Mouse (Mus musculus) brain, adult 2 months (tissue): ENCODE results near the gene Cox15.

Source experiments
- DNase-seq: peaks from one replicate; pipeline ENCODE4 v3.0.0; 2011; ENCODE audit warnings: low read depth, low spot score

The Cox15 gene

DNA sequence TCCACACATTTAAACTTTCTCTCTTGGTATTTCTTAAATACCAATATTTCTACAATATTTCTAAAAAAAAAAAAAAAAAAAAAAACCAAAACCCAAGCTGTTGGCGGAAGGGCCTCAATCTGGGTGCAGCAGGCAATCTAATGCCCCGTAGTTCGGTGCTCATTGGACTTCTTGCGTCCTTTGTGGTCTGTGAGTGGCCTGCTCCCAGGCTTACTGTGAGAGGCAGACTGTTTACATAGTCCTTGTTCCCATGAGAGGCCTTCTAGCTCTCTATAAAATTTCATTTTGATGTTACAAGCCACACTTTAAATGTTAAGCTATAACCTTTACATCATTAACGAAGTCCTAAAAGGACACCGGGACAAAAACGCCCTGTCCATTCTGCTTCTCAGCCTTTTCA, 44.6 kb downstream of the Cox15 start:
- no peak for DNase-seq

DNA sequence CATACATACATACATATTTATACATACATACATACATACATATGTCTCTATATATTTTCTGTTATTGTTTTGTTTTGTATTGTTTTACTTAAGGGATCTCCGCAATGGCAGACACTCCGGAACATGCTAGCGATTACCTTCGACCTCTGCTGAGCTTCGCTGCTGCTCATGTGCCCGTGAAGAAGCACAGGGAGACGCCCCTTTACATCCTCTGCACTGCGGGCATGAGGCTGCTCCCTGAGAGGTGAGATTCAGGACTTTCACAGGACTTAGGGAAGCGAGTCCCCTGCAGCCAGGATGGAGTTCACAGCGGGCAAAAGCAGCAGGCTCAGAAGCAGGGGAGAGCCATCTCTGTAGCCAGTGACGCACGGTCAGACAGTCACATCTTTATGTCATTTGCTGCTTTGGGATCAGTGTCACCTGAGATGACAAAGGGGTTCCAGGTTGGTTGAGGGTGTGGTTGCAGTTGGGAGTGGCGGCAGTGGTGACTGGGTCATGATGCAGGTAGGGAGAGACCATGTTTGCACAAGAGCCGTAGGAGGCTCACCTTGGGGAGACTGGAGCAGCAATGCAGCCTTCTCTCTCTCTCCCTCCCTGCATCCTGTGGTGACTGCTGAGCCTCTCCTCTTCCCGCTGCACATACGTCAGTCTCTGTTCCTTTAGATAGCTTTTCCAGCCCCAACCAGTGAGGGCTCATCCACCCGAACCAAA, 47.9 kb downstream of the Cox15 start:
- DNase-seq, result no peak

DNA sequence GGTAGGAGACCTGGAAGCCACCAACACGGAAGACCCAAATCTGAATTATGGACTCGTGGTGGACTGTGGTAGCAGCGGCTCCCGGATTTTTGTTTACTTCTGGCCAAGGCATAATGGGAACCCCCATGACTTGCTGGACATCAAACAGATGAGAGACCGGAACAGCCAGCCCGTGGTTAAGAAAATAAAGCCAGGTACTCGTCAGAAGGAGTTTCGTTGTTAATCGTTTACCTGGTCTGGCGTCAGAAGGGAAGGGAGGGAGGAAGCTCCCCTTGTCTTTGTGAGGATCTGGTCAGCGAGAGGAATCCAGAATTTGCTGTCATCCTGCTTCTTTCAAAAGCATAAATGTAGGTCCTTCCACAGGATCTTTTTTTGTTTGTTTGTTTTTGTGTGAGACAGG, 48.6 kb downstream of the Cox15 start:
- no peak for DNase-seq

DNA sequence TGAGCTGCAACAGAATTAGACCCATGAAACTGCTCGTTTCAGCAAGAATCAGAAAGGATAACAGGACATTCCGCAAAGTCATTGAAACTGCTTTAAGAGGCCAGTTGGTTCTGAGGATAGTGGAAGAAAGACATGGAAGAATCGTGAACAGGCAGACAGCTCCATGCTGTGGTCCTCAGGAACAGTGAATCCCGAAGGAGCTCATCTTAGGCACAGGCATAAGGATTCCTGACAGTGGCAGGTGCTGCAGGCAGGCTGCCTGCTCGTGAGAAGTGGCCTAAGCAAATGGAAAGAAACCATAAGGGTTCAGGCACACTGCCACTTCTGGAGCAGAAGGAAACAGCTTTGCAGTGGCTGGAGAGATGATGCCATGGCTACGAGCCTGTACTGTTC, 53.0 kb downstream of the Cox15 start:
- peak; percentile 71 for DNase-seq

DNA sequence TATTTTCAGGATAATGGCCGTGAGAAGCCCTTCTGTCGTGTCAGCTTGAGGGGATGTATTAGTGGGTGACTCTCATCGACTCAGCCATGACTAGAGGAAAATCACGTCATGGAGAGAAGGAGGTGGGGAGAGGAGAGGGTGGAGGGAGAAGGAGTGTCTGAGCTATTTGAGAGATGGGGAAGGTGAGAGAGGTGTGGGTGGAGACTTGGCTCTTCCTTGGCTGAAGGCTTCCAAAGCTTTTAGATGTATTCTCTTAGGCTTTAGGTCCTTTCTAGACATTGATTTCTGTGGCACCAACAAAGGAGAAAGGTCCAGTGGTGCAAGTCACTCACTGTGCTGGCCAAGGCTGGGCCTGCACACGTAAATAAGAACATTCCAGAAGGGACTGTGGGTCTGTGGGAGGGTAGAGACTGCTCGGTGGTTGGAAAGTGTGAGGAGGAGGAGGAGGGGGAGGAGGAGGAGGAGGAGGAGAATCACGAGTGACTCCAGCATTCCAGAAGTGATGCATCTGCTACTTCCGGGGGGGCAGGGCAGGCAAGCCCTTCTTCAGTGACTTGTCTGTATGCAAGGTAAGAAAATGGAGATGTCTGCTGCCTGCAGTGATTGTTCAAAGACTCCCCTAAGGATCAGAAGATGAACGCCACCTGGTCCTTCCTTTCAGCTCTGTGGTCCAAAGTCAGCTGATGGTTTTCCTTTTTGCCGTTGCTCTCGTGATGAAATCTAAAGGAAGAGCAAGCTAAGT, 53.6 kb downstream of the Cox15 start:
- peak; percentile 86 for DNase-seq

DNA sequence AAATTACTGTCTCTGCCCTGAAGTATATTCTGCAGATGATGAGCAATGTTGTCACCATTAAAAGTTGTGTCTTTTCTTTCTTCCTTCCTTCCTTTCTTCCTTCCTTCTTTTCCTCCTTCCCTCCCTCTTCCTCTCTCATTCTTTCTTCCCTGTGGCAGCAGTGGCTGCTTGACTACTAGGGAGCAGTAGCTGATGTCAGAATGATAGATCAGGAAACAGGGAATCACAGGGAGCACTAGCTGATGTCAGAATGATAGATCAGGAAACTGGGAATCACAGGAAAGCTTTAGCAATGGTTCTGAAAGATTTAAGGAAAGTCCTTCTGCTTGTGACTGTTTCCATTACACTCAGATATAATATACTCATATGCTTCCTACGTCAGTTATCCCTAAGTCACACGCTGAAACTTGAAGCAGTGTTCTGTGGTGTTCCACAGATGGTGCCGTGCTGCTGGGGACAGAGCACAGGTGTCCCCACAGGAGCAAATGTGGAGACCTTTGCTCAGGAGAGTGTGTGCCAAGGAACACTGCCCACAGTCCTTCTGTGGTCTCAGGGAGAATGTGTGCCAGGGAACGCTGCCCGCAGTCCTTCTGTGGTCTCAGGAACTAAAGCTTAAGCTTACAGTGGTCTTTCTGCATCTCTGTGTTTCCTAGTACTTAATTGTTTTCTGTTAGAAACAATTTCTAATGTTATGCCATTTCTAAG, 55.0 kb downstream of the Cox15 start:
- peak; percentile 76 for DNase-seq

DNA sequence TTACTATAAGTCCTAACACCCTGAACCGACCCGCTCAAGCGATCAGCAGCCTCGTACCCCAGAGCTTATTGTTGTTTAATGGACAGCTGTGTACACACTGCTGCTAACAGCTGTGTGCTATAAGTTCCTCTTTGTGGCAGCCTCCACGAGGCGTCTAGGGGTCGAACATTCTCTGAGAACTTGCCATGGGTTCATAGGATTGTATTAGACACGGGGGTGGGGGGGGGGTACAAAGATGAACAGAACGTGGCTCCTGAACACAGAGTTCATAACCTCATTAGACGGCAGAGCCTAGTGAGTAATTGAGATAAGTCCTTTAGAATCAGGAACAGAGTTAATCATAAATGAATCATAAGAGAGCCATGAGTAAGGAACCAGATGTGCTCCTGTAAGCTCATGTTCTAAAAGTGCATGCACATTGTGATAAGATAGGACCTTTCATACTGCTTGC, 57.3 kb downstream of the Cox15 start:
- DNase-seq, result no peak

DNA sequence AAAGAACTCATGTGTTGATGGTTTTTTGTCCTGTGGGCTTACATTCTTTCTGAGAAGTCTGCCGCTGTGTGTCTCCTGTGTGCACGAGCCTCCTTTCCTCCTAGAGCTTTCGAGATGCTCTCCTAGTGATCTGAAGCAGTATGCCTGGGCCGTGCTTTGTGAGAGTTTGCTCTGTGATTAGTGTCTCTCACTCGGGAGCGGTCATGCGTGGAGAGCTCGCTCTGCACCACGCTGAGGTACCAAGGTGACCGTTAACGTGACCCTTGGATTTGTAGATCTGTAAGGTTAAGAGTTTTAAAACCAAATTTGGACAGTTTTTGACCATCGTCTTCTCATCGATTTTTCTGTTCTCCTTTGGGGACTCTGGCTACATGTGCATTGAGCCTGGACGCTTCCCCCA, 60.0 kb downstream of the Cox15 start:
- DNase-seq, result no peak

DNA sequence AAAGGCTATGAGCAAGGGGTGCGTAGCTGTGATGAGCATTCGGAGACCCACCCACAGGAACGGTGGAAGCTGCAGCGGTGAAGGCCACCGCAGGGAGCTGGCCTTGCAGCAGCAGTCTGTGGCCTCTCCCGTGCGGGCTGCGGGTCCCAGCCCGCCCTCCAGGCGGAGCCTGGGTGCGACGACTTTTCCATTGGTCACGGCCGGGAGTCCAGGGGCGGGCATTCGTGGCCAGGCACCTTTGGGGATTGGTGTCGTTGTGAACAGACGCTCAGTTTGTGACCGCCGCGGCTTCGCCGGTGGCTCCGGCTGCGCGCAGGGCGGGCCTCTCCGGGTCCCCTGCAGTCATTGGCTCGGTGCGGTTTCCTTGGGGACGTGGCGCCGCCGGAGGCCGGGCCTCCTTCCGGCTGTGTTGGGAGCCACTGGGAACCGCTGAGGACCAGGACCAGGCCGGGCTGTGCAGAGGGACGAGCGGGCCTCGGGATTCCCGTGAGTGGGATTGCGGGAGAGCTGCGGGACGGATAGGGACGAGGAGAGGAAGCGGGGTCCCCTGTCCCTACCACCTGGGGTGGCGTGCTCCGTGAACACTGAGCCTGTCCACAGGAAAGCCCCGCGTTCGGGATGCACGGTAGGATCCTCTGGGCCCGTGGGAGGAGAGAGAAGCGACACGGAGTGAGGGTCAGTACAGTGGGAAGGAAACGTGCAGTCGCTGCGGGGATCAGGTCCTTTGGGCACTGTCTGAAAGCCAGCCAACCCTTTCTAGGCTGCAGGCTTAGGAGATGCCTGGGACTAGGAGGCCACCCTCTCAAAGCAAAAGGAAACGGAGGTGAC, 63.2 kb downstream of the Cox15 start, which contains the start of gene Entpd7:
Gene Entpd7, plus strand, starts transcription at position 254 of the 828 bp plus-strand sequence.
- peak; percentile 99 for DNase-seq
